Mouse (Mus musculus): ENCODE measurements around the gene Coq10a. TPM values are rescaled to one million over a fixed set of nuclear protein-coding genes. Genes with fewer than 3 reads are reported as not detected.

Gene Coq10a
- total RNA-seq (2021) (100 to 1,000 TPM; 332 to 391 TPM), polyA plus RNA-seq (2012; rRNA removed) (356 and 500 TPM in 2 replicates)
- long read RNA-seq, transcript Coq10a-205 (5 exons, 1,307 nt), result minor isoform, 13 of 346 reads
- long read RNA-seq, transcript Coq10a-201 (5 exons, 1,421 nt), result minor isoform, 5 of 346 reads
- long read RNA-seq, transcript Coq10a-207 (5 exons, 1,434 nt), result major isoform, 311 of 346 reads
- long read RNA-seq, partial matches to known transcripts, result 8 of 346 reads
- long read RNA-seq, other reads (novel, unspliced or antisense), result 9 of 346 reads

- peak within 1 kb of the TSS; percentile 74 for H3K4me3 ChIP-seq
- H3K4me1 ChIP-seq (ENCODE audit: control insufficient read depth, insufficient read depth, low read length), result peaks cover 9% of the 10 kb centered on the region
- peak within 1 kb of the TSS; percentile 98 for H3K27ac ChIP-seq
- H3K27me3 ChIP-seq (ENCODE audit: control insufficient read depth, insufficient read depth, low read length), result no peaks in the 10 kb centered on the region
- no peaks in the 10 kb centered on the region for H3K79me2 ChIP-seq (replicated peaks; ENCODE audit: control insufficient read depth, insufficient read depth, low read length)
- H3K36me3 ChIP-seq (ENCODE audit: control insufficient read depth, insufficient read depth, low read length), result peaks cover 10% of the 10 kb centered on the region
- TF ChIP-seq EP300 (IDR thresholded peaks at IDR 0.05; ENCODE audit: insufficient read depth, low read depth, low read length) (peak; percentile 82), CTCF (IDR thresholded peaks at IDR 0.05) (no peak), POLR2A (IDR thresholded peaks at IDR 0.05; ENCODE audit: insufficient read depth, low read depth, low read length) (peak; percentile 96)
- peak within 1 kb of the TSS; percentile 80 for H3K9ac ChIP-seq (ENCODE audit: low read depth, low read length)
- peak; percentile 93 to 97 for DNase-seq
- intact Hi-C loops (cut with DNase I), result no loop called here
- WGBS, result under 1% methylated on average over 87 of the region's 87 CpGs
These were observed at the start of gene Coq10a for GRCm38 (mm10) chr10:128368402-128369217. Gene Coq10a, minus strand, starts transcription at chr10:128368997.

- no peak for TF ChIP-seq EP300 (IDR thresholded peaks at IDR 0.05; ENCODE audit: insufficient read depth, low read depth, low read length)
- no peak overlapping the region for H3K9ac ChIP-seq (ENCODE audit: low read depth, low read length)
- H3K4me3 ChIP-seq, result no peak overlapping the region
- peaks cover 4% of the 10 kb centered on the region for H3K4me1 ChIP-seq (ENCODE audit: control insufficient read depth, insufficient read depth, low read length)
- H3K79me2 ChIP-seq (replicated peaks; ENCODE audit: control insufficient read depth, insufficient read depth, low read length), result 0 out of 2 replicates have a peak, but pooled peaks cover 2% of the 10 kb centered on the region
- no peaks in the 10 kb centered on the region for H3K27me3 ChIP-seq (ENCODE audit: control insufficient read depth, insufficient read depth, low read length)
- no peak overlapping the region for H3K27ac ChIP-seq
- intact Hi-C loops (cut with DNase I), result loop anchor here (5.0 kb wide), 1 partner anchor 112 kb away; the partner anchor contains the start of gene Esyt1
- H3K36me3 ChIP-seq (ENCODE audit: control insufficient read depth, insufficient read depth, low read length), result peaks cover 2% of the 10 kb centered on the region; the same call in 1 of the 2 replicates
- DNase-seq, result no peak
- WGBS, result 70% methylated on average over 5 of the region's 5 CpGs
These were observed 46.1 kb upstream of the Coq10a start for GRCm38 (mm10) chr10:128414848-128415247.

GRCm38 (mm10) chr10:128413076-128413475 lies 44.3 kb upstream of the Coq10a start:
- Histone ChIP-seq H3K4me3 (no peak overlapping the region), H3K27ac (no peak overlapping the region), H3K9ac (ENCODE audit: low read depth, low read length) (no peak overlapping the region), H3K79me2 (replicated peaks; ENCODE audit: control insufficient read depth, insufficient read depth, low read length) (no peaks in the 10 kb centered on the region), H3K27me3 (ENCODE audit: control insufficient read depth, insufficient read depth, low read length) (no peaks in the 10 kb centered on the region), H3K4me1 (ENCODE audit: control insufficient read depth, insufficient read depth, low read length) (peaks cover 5% of the 10 kb centered on the region), H3K36me3 (ENCODE audit: control insufficient read depth, insufficient read depth, low read length) (no peaks in the 10 kb centered on the region)
- intact Hi-C loops (cut with DNase I), result loop anchor here (5.0 kb wide), 1 partner anchor 114 kb away; the partner anchor contains the start of gene Esyt1
- no peak for DNase-seq
- 24% methylated on average over 1 of the region's 1 CpGs for WGBS
- TF ChIP-seq CTCF (IDR thresholded peaks at IDR 0.05), result no peak
- no peak for TF ChIP-seq EP300 (IDR thresholded peaks at IDR 0.05; ENCODE audit: insufficient read depth, low read depth, low read length)
- TF ChIP-seq POLR2A (IDR thresholded peaks at IDR 0.05; ENCODE audit: insufficient read depth, low read depth, low read length), result no peak

- peaks cover 5% of the 10 kb centered on the region for H3K4me1 ChIP-seq (ENCODE audit: control insufficient read depth, insufficient read depth, low read length)
- H3K79me2 ChIP-seq (replicated peaks; ENCODE audit: control insufficient read depth, insufficient read depth, low read length), result no peaks in the 10 kb centered on the region
- intact Hi-C loops (cut with DNase I), result loop anchor here (5.0 kb wide), 1 partner anchor 115 kb away; the partner anchor contains the start of gene Esyt1
- peak overlapping the region; percentile 63 for H3K4me3 ChIP-seq
- 21% methylated on average over 1 of the region's 1 CpGs for WGBS
- no peaks in the 10 kb centered on the region for H3K36me3 ChIP-seq (ENCODE audit: control insufficient read depth, insufficient read depth, low read length)
- no peaks in the 10 kb centered on the region for H3K27me3 ChIP-seq (ENCODE audit: control insufficient read depth, insufficient read depth, low read length)
- DNase-seq, result no peak
- no peak overlapping the region for H3K9ac ChIP-seq (ENCODE audit: low read depth, low read length)
- TF ChIP-seq CTCF (IDR thresholded peaks at IDR 0.05) (no peak), EP300 (IDR thresholded peaks at IDR 0.05; ENCODE audit: insufficient read depth, low read depth, low read length) (no peak), POLR2A (IDR thresholded peaks at IDR 0.05; ENCODE audit: insufficient read depth, low read depth, low read length) (no peak)
- H3K27ac ChIP-seq, result peak overlapping the region; percentile 89; the same call in 1 of the 2 replicates
These were observed 43.8 kb upstream of the Coq10a start for GRCm38 (mm10) chr10:128412558-128412957.

GRCm38 (mm10) chr10:128412055-128412381 lies 43.2 kb upstream of the Coq10a start:
- intact Hi-C loops (cut with DNase I), result loop anchor here (5.0 kb wide), 1 partner anchor 115 kb away; the partner anchor contains the start of gene Esyt1
- peak overlapping the region; percentile 89 for H3K27ac ChIP-seq
- TF ChIP-seq EP300 (IDR thresholded peaks at IDR 0.05; ENCODE audit: insufficient read depth, low read depth, low read length) (no peak), POLR2A (IDR thresholded peaks at IDR 0.05; ENCODE audit: insufficient read depth, low read depth, low read length) (no peak), CTCF (IDR thresholded peaks at IDR 0.05) (no peak)
- no peaks in the 10 kb centered on the region for H3K79me2 ChIP-seq (replicated peaks; ENCODE audit: control insufficient read depth, insufficient read depth, low read length)
- peak overlapping the region; percentile 63 for H3K4me3 ChIP-seq
- peak overlapping the region; percentile 69 for H3K9ac ChIP-seq (ENCODE audit: low read depth, low read length)
- H3K36me3 ChIP-seq (ENCODE audit: control insufficient read depth, insufficient read depth, low read length), result no peaks in the 10 kb centered on the region
- WGBS, result 3% methylated on average over 14 of the region's 14 CpGs
- H3K4me1 ChIP-seq (ENCODE audit: control insufficient read depth, insufficient read depth, low read length), result peaks cover 5% of the 10 kb centered on the region
- H3K27me3 ChIP-seq (ENCODE audit: control insufficient read depth, insufficient read depth, low read length), result no peaks in the 10 kb centered on the region
- peak in 1 of 2 experiments; percentile 41 for DNase-seq

Measured in heart, adult 2 months (tissue).